In the genomic region with DNA sequence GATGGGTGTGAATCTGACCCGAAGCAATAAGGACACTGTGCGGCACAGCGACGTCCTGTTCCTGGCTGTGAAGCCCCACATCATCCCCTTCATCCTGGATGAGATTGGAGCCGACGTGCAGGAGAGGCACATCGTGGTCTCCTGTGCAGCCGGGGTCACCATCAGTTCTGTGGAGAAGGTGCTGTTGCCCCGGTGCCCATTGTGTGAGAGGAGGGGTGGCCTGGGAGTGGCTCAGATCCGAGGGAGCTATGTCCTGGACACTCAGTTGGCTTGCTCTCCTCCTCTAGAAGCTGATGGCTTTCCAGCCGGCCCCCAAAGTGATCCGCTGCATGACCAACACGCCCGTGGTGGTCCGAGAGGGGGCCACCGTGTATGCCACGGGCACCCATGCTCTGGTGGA, we compare ENCODE assay signal across 12 mouse cellular contexts. TPM values are rescaled to one million over a fixed set of nuclear protein-coding genes. Genes with fewer than 3 reads are reported as not detected.
DNase-seq lines count a peak whose midpoint lies in the region; ATAC-seq and TF ChIP-seq lines count a peak whose summit lies in the region.
"Had no signal": no experiment of that assay in that cellular context is flagged by ENCODE, and none has a peak within 500 bp of the region (broad histone marks: within the 10 kb centered on the region; RNA-seq: fewer than 3 reads in every experiment).

No protein-coding gene starts in this region.

- H3K4me2 ChIP-seq in forebrain, embryonic 11.5 days (ENCODE audit: low read depth, low read length, severe bottlenecking), result peak overlapping the region; percentile 87; the same call in 1 of the 2 replicates
- no peak overlapping the region for H3K4me2 ChIP-seq in forebrain, postnatal 0 days (ENCODE audit: low read depth)
- peak overlapping the region; percentile 92 for H3K4me2 ChIP-seq in forebrain, embryonic 15.5 days (replicated peaks)
- peak overlapping the region; percentile 99 for H3K4me2 ChIP-seq in liver, embryonic 14.5 days (ENCODE audit: low read depth)

- H3K36me3 ChIP-seq in forebrain, embryonic 11.5 days (ENCODE audit: control insufficient read depth, insufficient read depth, low read length), result peaks cover 3% of the 10 kb centered on the region; the same call in 1 of the 2 replicates
- H3K36me3 ChIP-seq in forebrain, postnatal 0 days (ENCODE audit: insufficient read depth), result peaks cover 30% of the 10 kb centered on the region
- peaks cover 43% of the 10 kb centered on the region for H3K36me3 ChIP-seq in E14TG2a.4 (ENCODE audit: insufficient read depth, low read length)
- peaks cover 25% of the 10 kb centered on the region for H3K36me3 ChIP-seq in forebrain, embryonic 15.5 days
- peaks cover 37% of the 10 kb centered on the region for H3K36me3 ChIP-seq in liver, embryonic 14.5 days (replicated peaks; ENCODE audit: control insufficient read depth, insufficient read depth, low read depth)

- ATAC-seq in forebrain, embryonic 11.5 days (replicated peaks; ENCODE audit: low FRiP score), result no peak
- no peak for ATAC-seq in forebrain, postnatal 0 days
- no peak for ATAC-seq in forebrain, embryonic 15.5 days (replicated peaks)
- ATAC-seq in liver, embryonic 14.5 days (ENCODE audit: insufficient read depth), result no peak

- H3K9me3 ChIP-seq in forebrain, embryonic 11.5 days (ENCODE audit: control insufficient read depth, low read length), result no peaks in the 10 kb centered on the region
- H3K9me3 ChIP-seq in forebrain, postnatal 0 days (ENCODE audit: low read length), result no peaks in the 10 kb centered on the region
- no peaks in the 10 kb centered on the region for H3K9me3 ChIP-seq in E14TG2a.4 (ENCODE audit: low read length)
- H3K9me3 ChIP-seq in forebrain, embryonic 15.5 days, result no peaks in the 10 kb centered on the region
- no peaks in the 10 kb centered on the region for H3K9me3 ChIP-seq in liver, embryonic 14.5 days (ENCODE audit: control insufficient read depth, low read length)

- H3K4me1 ChIP-seq in forebrain, embryonic 11.5 days (replicated peaks; ENCODE audit: control insufficient read depth, insufficient read depth, low read length), result peaks cover 6% of the 10 kb centered on the region; the same call in 1 of the 2 replicates
- H3K4me1 ChIP-seq in forebrain, postnatal 0 days (ENCODE audit: insufficient read depth), result peaks cover 11% of the 10 kb centered on the region
- H3K4me1 ChIP-seq in E14TG2a.4 (replicated peaks; ENCODE audit: low read depth, low read length), result peaks cover 86% of the 10 kb centered on the region
- H3K4me1 ChIP-seq in forebrain, embryonic 15.5 days, result peaks cover 19% of the 10 kb centered on the region
- peaks cover 38 to 39% of the 10 kb centered on the region in 2 experiments for H3K4me1 ChIP-seq in liver, embryonic 14.5 days (replicated peaks; ENCODE audit: control insufficient read depth in 2 of 2, insufficient read depth in 2 of 2, low read length in 1 of 2)

- no peaks in the 10 kb centered on the region for H3K27me3 ChIP-seq in forebrain, embryonic 11.5 days (ENCODE audit: control insufficient read depth, insufficient read depth, low read length)
- H3K27me3 ChIP-seq in forebrain, postnatal 0 days (ENCODE audit: insufficient read depth, low read length), result no peaks in the 10 kb centered on the region
- H3K27me3 ChIP-seq in E14TG2a.4 (ENCODE audit: insufficient read depth, low read length), result no peaks in the 10 kb centered on the region
- no peaks in the 10 kb centered on the region for H3K27me3 ChIP-seq in forebrain, embryonic 15.5 days
- H3K27me3 ChIP-seq in liver, embryonic 14.5 days (ENCODE audit: control insufficient read depth, insufficient read depth, low read length), result no peaks in the 10 kb centered on the region

- H3K4me3 ChIP-seq in forebrain, embryonic 11.5 days (ENCODE audit: low read depth, low read length), result peak overlapping the region; percentile 86; the same call in 1 of the 2 replicates
- H3K4me3 ChIP-seq in forebrain, postnatal 0 days (ENCODE audit: low read depth, low read length), result no peak overlapping the region
- H3K4me3 ChIP-seq in E14TG2a.4 (replicated peaks; ENCODE audit: low read length), result peak overlapping the region; percentile 94
- no peak overlapping the region for H3K4me3 ChIP-seq in forebrain, embryonic 15.5 days
- peak overlapping the region; percentile 94 to 97 for H3K4me3 ChIP-seq in liver, embryonic 14.5 days (ENCODE audit: insufficient read depth in 1 of 2, low read depth in 2 of 2, low read length in 2 of 2)

- no peak for TF ChIP-seq CTCF in forebrain, postnatal 0 days (IDR thresholded peaks at IDR 0.05; ENCODE audit: low read depth)
- no peak for TF ChIP-seq CTCF in E14TG2a.4 (conservative IDR thresholded peaks at IDR 0.05; ENCODE audit: low read length)
- no peak for TF ChIP-seq CTCF in liver, embryonic 14.5 days (IDR thresholded peaks at IDR 0.05; ENCODE audit: low read depth)

- no peak overlapping the region for H3K27ac ChIP-seq in forebrain, embryonic 11.5 days (ENCODE audit: low read depth, low read length)
- H3K27ac ChIP-seq in forebrain, postnatal 0 days (ENCODE audit: low read depth, low read length), result no peak overlapping the region
- no peak overlapping the region for H3K27ac ChIP-seq in forebrain, embryonic 15.5 days (replicated peaks)
- peak overlapping the region; percentile 5 for H3K27ac ChIP-seq in liver, embryonic 14.5 days
- H3K27ac ChIP-seq: kidney, postnatal 0 days had no signal

- no peak overlapping the region for H3K9ac ChIP-seq in forebrain, embryonic 11.5 days (ENCODE audit: low read length)
- no peak overlapping the region for H3K9ac ChIP-seq in forebrain, postnatal 0 days
- H3K9ac ChIP-seq in forebrain, embryonic 15.5 days (replicated peaks), result no peak overlapping the region
- peak overlapping the region; percentile 93 for H3K9ac ChIP-seq in liver, embryonic 14.5 days (replicated peaks)

- intact Hi-C loops in gastrocnemius, postnatal 14 days (cut with DNase I; ENCODE audit: low total_unique reads), result loop anchor here (10.0 kb wide), 1 partner anchor 139 kb away; no protein-coding TSS in a partner anchor

- DNase-seq in forebrain, embryonic 11.5 days (ENCODE audit: low spot score), result no peak
- no peak for DNase-seq in forebrain, postnatal 0 days
- no peak for DNase-seq in liver, embryonic 14.5 days (ENCODE audit: low read depth in 3 of 3, low spot score in 3 of 3)
- no peak for DNase-seq in gastrocnemius, postnatal 14 days
- no peak for DNase-seq in frontal cortex, adult 2 months (ENCODE audit: extremely low spot score in 1 of 2, low spot score in 1 of 2)
- DNase-seq in retina, embryonic 14.5 days (ENCODE audit: low spot score), result no peak
- DNase-seq: B cell, adult 2 months; lung, postnatal 10 days had no signal

- no peak for TF ChIP-seq EP300 in liver, embryonic 14.5 days (IDR thresholded peaks at IDR 0.05; ENCODE audit: low read depth)

- 93% methylated on average over 17 of the region's 17 CpGs for WGBS in forebrain, embryonic 11.5 days
- 92% methylated on average over 17 of the region's 17 CpGs for WGBS in forebrain, postnatal 0 days
- WGBS in forebrain, embryonic 15.5 days, result 95% methylated on average over 17 of the region's 17 CpGs
- 85% methylated on average over 17 of the region's 17 CpGs for WGBS in liver, embryonic 14.5 days (ENCODE audit: insufficient replicate concordance)

RNA-seq across cellular contexts. Expression of a gene that starts 1.8 kb away (rescaled TPM):
- 111 and 121 TPM in 2 replicates for polyA plus RNA-seq in forebrain, embryonic 11.5 days (2014; fragmentation: Nextera tagmentation; extraction: Ambion mirVana)
- total RNA-seq in forebrain, postnatal 0 days (2014; rRNA removed), result 64.2 and 81.2 TPM in 2 replicates
- polyA plus RNA-seq in forebrain, postnatal 0 days (2015; fragmentation: Nextera tagmentation; extraction: Ambion mirVana), result 68.4 and 70.5 TPM in 2 replicates
- 85.1 and 88.7 TPM in 2 replicates for polyA plus RNA-seq in forebrain, embryonic 15.5 days (2015; fragmentation: Nextera tagmentation; extraction: Ambion mirVana)
- 47.9 and 52.0 TPM in 2 replicates for polyA plus RNA-seq in liver, embryonic 14.5 days (2012; rRNA removed)
- 84.6 and 94.7 TPM in 2 replicates for polyA plus RNA-seq in liver, embryonic 14.5 days (2014; fragmentation: Nextera tagmentation; extraction: Ambion mirVana)
- 10 to 100 TPM; 18.3 to 18.4 TPM for total RNA-seq in gastrocnemius, postnatal 14 days (2021)
- polyA plus RNA-seq in frontal cortex, adult 2 months (2012; rRNA removed), result 35.6 and 39.2 TPM in 2 replicates

RNA-seq across cellular contexts. Expression of a gene that starts 13.0 kb away (rescaled TPM):
- not detected in 2 replicates for polyA plus RNA-seq in forebrain, embryonic 11.5 days (2014; fragmentation: Nextera tagmentation; extraction: Ambion mirVana)
- total RNA-seq in forebrain, postnatal 0 days (2014; rRNA removed), result 21.1 and 21.2 TPM in 2 replicates
- polyA plus RNA-seq in forebrain, postnatal 0 days (2015; fragmentation: Nextera tagmentation; extraction: Ambion mirVana), result 11.3 and 17.3 TPM in 2 replicates
- polyA plus RNA-seq in forebrain, embryonic 15.5 days (2015; fragmentation: Nextera tagmentation; extraction: Ambion mirVana), result 3.7 and 4.5 TPM in 2 replicates
- polyA plus RNA-seq in liver, embryonic 14.5 days (2012; rRNA removed), result not detected in 2 replicates
- not detected in 2 replicates for polyA plus RNA-seq in liver, embryonic 14.5 days (2014; fragmentation: Nextera tagmentation; extraction: Ambion mirVana)
- total RNA-seq in gastrocnemius, postnatal 14 days (2021), result not detected
- polyA plus RNA-seq in frontal cortex, adult 2 months (2012; rRNA removed), result 0.69 and 1.8 TPM in 2 replicates
- total RNA-seq: gastrocnemius, adult 18-20 months had no signal

RNA-seq across cellular contexts. Expression of a gene that starts 28.9 kb away (rescaled TPM):
- 0.45 and 0.51 TPM in 2 replicates for polyA plus RNA-seq in forebrain, embryonic 11.5 days (2014; fragmentation: Nextera tagmentation; extraction: Ambion mirVana)
- total RNA-seq in forebrain, postnatal 0 days (2014; rRNA removed), result not detected in 2 replicates
- 0.33 and 0.35 TPM in 2 replicates for polyA plus RNA-seq in forebrain, postnatal 0 days (2015; fragmentation: Nextera tagmentation; extraction: Ambion mirVana)
- 0.22 and 0.23 TPM in 2 replicates for polyA plus RNA-seq in forebrain, embryonic 15.5 days (2015; fragmentation: Nextera tagmentation; extraction: Ambion mirVana)
- 9.2 and 9.5 TPM in 2 replicates for polyA plus RNA-seq in liver, embryonic 14.5 days (2012; rRNA removed)
- polyA plus RNA-seq in liver, embryonic 14.5 days (2014; fragmentation: Nextera tagmentation; extraction: Ambion mirVana), result 4.9 and 5.6 TPM in 2 replicates
- total RNA-seq in gastrocnemius, postnatal 14 days (2021), result under 1 TPM; 0.44 to 0.53 TPM
- 1.8 and 4.3 TPM in 2 replicates for polyA plus RNA-seq in frontal cortex, adult 2 months (2012; rRNA removed)

RNA-seq across cellular contexts. Expression of a gene that starts 36.3 kb away (rescaled TPM):
- polyA plus RNA-seq in forebrain, embryonic 11.5 days (2014; fragmentation: Nextera tagmentation; extraction: Ambion mirVana), result 2.7 and 3.0 TPM in 2 replicates
- 1.3 and 3.2 TPM in 2 replicates for total RNA-seq in forebrain, postnatal 0 days (2014; rRNA removed)
- 1.8 and 2.1 TPM in 2 replicates for polyA plus RNA-seq in forebrain, postnatal 0 days (2015; fragmentation: Nextera tagmentation; extraction: Ambion mirVana)
- polyA plus RNA-seq in forebrain, embryonic 15.5 days (2015; fragmentation: Nextera tagmentation; extraction: Ambion mirVana), result 1.6 and 2.2 TPM in 2 replicates
- 6.8 and 7.2 TPM in 2 replicates for polyA plus RNA-seq in liver, embryonic 14.5 days (2012; rRNA removed)
- polyA plus RNA-seq in liver, embryonic 14.5 days (2014; fragmentation: Nextera tagmentation; extraction: Ambion mirVana), result 4.3 and 4.6 TPM in 2 replicates
- 10 to 100 TPM; 11.9 to 12.5 TPM for total RNA-seq in gastrocnemius, postnatal 14 days (2021)
- polyA plus RNA-seq in frontal cortex, adult 2 months (2012; rRNA removed), result 29.6 and 30.2 TPM in 2 replicates

RNA-seq across cellular contexts. Expression of a gene that starts 54.9 kb away (rescaled TPM):
- polyA plus RNA-seq in forebrain, embryonic 11.5 days (2014; fragmentation: Nextera tagmentation; extraction: Ambion mirVana), result 33.8 and 35.4 TPM in 2 replicates
- 16.3 and 19.6 TPM in 2 replicates for total RNA-seq in forebrain, postnatal 0 days (2014; rRNA removed)
- 17.8 and 24.8 TPM in 2 replicates for polyA plus RNA-seq in forebrain, postnatal 0 days (2015; fragmentation: Nextera tagmentation; extraction: Ambion mirVana)
- polyA plus RNA-seq in forebrain, embryonic 15.5 days (2015; fragmentation: Nextera tagmentation; extraction: Ambion mirVana), result 35.7 and 35.9 TPM in 2 replicates
- polyA plus RNA-seq in liver, embryonic 14.5 days (2012; rRNA removed), result 11.5 and 15.5 TPM in 2 replicates
- 15.8 and 18.0 TPM in 2 replicates for polyA plus RNA-seq in liver, embryonic 14.5 days (2014; fragmentation: Nextera tagmentation; extraction: Ambion mirVana)
- 1 to 10 TPM; 8.4 to 8.5 TPM for total RNA-seq in gastrocnemius, postnatal 14 days (2021)
- polyA plus RNA-seq in frontal cortex, adult 2 months (2012; rRNA removed), result 19.2 and 19.6 TPM in 2 replicates

Comparison
In these comparisons a context has a peak if more than half of its experiments do, and no peak if none do; other contexts are left out.
1. H3K4me3 ChIP-seq: peak in forebrain, embryonic 11.5 days (single experiment), E14TG2a.4 (single experiment) and liver, embryonic 14.5 days (2 of 2); none in forebrain, postnatal 0 days (single experiment) and forebrain, embryonic 15.5 days (single experiment).